ENCODE assay signal across 10 mouse cellular contexts in the genomic region with DNA sequence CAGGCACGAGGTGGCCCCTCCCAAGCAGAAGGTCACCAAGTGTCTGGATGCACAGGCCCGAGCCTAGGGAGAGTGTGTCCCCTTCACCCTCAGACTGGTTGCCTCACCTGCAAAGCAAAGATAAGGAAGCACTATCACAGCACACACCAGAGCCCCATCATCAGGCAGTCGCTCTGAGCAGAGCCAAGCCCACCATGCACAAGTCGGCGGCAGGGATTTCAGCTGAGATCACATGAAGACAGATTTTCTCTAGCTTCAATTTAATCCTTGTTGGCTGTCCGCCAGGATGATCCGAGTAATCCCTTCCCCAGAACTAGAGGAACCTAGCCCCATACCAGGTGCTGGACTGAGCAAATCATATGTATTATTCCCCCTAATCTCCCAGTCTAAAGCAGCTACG.
DNase-seq lines count a peak whose midpoint lies in the region; ATAC-seq lines count a peak whose summit lies in the region.
"Had no signal": no experiment of that assay in that cellular context is flagged by ENCODE, and none has a peak within 500 bp of the region (broad histone marks: within the 10 kb centered on the region; RNA-seq: fewer than 3 reads in every experiment).

No protein-coding gene starts in this region.

- H3K4me1 ChIP-seq in hindbrain, embryonic 13.5 days (replicated peaks): peaks cover 28% of the 10 kb centered on the region
- peaks cover 19% of the 10 kb centered on the region for H3K4me1 ChIP-seq in hindbrain, embryonic 12.5 days
- H3K4me1 ChIP-seq in forebrain, embryonic 15.5 days: peaks cover 24% of the 10 kb centered on the region
- H3K4me1 ChIP-seq in midbrain, embryonic 13.5 days (replicated peaks): peaks cover 32% of the 10 kb centered on the region

- no peak overlapping the region for H3K4me3 ChIP-seq in hindbrain, embryonic 13.5 days
- no peak overlapping the region for H3K4me3 ChIP-seq in hindbrain, embryonic 12.5 days
- H3K4me3 ChIP-seq in forebrain, embryonic 15.5 days: no peak overlapping the region
- H3K4me3 ChIP-seq in midbrain, embryonic 13.5 days (replicated peaks): no peak overlapping the region
- H3K4me3 ChIP-seq: limb, embryonic 15.5 days had no signal

- intact Hi-C loops in gastrocnemius, postnatal 36 days (cut with DNase I): no loop called here

- DNase-seq in NIH3T3 (ENCODE audit: low read depth): peak; percentile 41
- no peak for DNase-seq in gastrocnemius, postnatal 36 days
- no peak for DNase-seq in left cerebral cortex, adult 11 months (ENCODE audit: low spot score)
- DNase-seq: embryo, embryonic 11 days; kidney, adult 18-20 months had no signal

- no peaks in the 10 kb centered on the region for H3K27me3 ChIP-seq in hindbrain, embryonic 13.5 days
- H3K27me3 ChIP-seq in hindbrain, embryonic 12.5 days: no peaks in the 10 kb centered on the region
- no peaks in the 10 kb centered on the region for H3K27me3 ChIP-seq in forebrain, embryonic 15.5 days
- no peaks in the 10 kb centered on the region for H3K27me3 ChIP-seq in midbrain, embryonic 13.5 days
- H3K27me3 ChIP-seq: limb, embryonic 15.5 days had no signal

- H3K9me3 ChIP-seq in hindbrain, embryonic 13.5 days: no peaks in the 10 kb centered on the region
- H3K9me3 ChIP-seq in hindbrain, embryonic 12.5 days (replicated peaks): no peaks in the 10 kb centered on the region
- no peaks in the 10 kb centered on the region for H3K9me3 ChIP-seq in forebrain, embryonic 15.5 days
- no peaks in the 10 kb centered on the region for H3K9me3 ChIP-seq in midbrain, embryonic 13.5 days
- H3K9me3 ChIP-seq: limb, embryonic 15.5 days had no signal

- 73% methylated on average over 8 of the region's 8 CpGs for WGBS in hindbrain, embryonic 13.5 days
- 76% methylated on average over 8 of the region's 8 CpGs for WGBS in hindbrain, embryonic 12.5 days
- 38% methylated on average over 8 of the region's 8 CpGs for WGBS in forebrain, embryonic 15.5 days
- 40% methylated on average over 8 of the region's 8 CpGs for WGBS in midbrain, embryonic 13.5 days

- H3K27ac ChIP-seq in hindbrain, embryonic 13.5 days: peak overlapping the region; percentile 15; the same call in 1 of the 2 replicates
- H3K27ac ChIP-seq in hindbrain, embryonic 12.5 days: no peak overlapping the region
- H3K27ac ChIP-seq in forebrain, embryonic 15.5 days (replicated peaks): peak overlapping the region; percentile 77
- peak overlapping the region; percentile 67 for H3K27ac ChIP-seq in midbrain, embryonic 13.5 days
- H3K27ac ChIP-seq: limb, embryonic 15.5 days had no signal

- ATAC-seq in hindbrain, embryonic 13.5 days (ENCODE audit: low FRiP score): no peak
- no peak for ATAC-seq in hindbrain, embryonic 12.5 days (ENCODE audit: low FRiP score)
- ATAC-seq in forebrain, embryonic 15.5 days (replicated peaks): 0 out of 2 replicates have a peak, but pooled peaks have one; percentile 34
- ATAC-seq in midbrain, embryonic 13.5 days: peak; percentile 86

- no peak overlapping the region for H3K4me2 ChIP-seq in hindbrain, embryonic 13.5 days
- H3K4me2 ChIP-seq in hindbrain, embryonic 12.5 days (replicated peaks): no peak overlapping the region
- H3K4me2 ChIP-seq in forebrain, embryonic 15.5 days (replicated peaks): no peak overlapping the region
- no peak overlapping the region for H3K4me2 ChIP-seq in midbrain, embryonic 13.5 days (replicated peaks)
- H3K4me2 ChIP-seq: limb, embryonic 15.5 days had no signal

- no peak overlapping the region for H3K9ac ChIP-seq in hindbrain, embryonic 13.5 days
- H3K9ac ChIP-seq in hindbrain, embryonic 12.5 days: no peak overlapping the region
- no peak overlapping the region for H3K9ac ChIP-seq in forebrain, embryonic 15.5 days (replicated peaks)
- H3K9ac ChIP-seq in midbrain, embryonic 13.5 days (replicated peaks): no peak overlapping the region
- H3K9ac ChIP-seq: limb, embryonic 15.5 days had no signal

- no peaks in the 10 kb centered on the region for H3K36me3 ChIP-seq in hindbrain, embryonic 13.5 days
- no peaks in the 10 kb centered on the region for H3K36me3 ChIP-seq in hindbrain, embryonic 12.5 days
- no peaks in the 10 kb centered on the region for H3K36me3 ChIP-seq in forebrain, embryonic 15.5 days
- H3K36me3 ChIP-seq in midbrain, embryonic 13.5 days: no peaks in the 10 kb centered on the region
- H3K36me3 ChIP-seq: limb, embryonic 15.5 days had no signal

Comparison
In these comparisons a context has a peak if more than half of its experiments do, and no peak if none do; other contexts are left out.
1. ATAC-seq: peak in forebrain, embryonic 15.5 days (single experiment) and midbrain, embryonic 13.5 days (single experiment); none in hindbrain, embryonic 13.5 days (single experiment) and hindbrain, embryonic 12.5 days (single experiment).